Mouse (Mus musculus): ENCODE measurements at regions not wholly inside any gene's neighbourhood (a gene's known extent, or its start where the extent isn't known, plus 50 kb on each side); places are given as distances from the start of the nearest gene placed in this dataset.

- no peaks in the 10 kb centered on the region for H3K9me3 ChIP-seq (ENCODE audit: low read depth, low read length)
- no peak for TF ChIP-seq CTCF (IDR thresholded peaks at IDR 0.05; ENCODE audit: low read depth)
- no peak overlapping the region for H3K4me3 ChIP-seq (ENCODE audit: low read depth, low read length)
- DNase-seq (peak; percentile 65), ATAC-seq (ENCODE audit: insufficient read depth) (no peak)
- peaks cover 18% of the 10 kb centered on the region for H3K4me1 ChIP-seq (ENCODE audit: insufficient read depth)
- no peak overlapping the region for H3K4me2 ChIP-seq
- no peaks in the 10 kb centered on the region for H3K27me3 ChIP-seq (ENCODE audit: insufficient read depth, low read length)
- 18% methylated on average over 8 of the region's 8 CpGs for WGBS
- H3K36me3 ChIP-seq (ENCODE audit: insufficient read depth) = no peaks in the 10 kb centered on the region
- no peak overlapping the region for H3K9ac ChIP-seq
- H3K27ac ChIP-seq (ENCODE audit: low read depth) = peak overlapping the region; percentile 39; the same call in 1 of the 2 replicates
Measured at GRCm38 (mm10) chr12:107752587-107752986, 250.8 kb downstream of the Bcl11b start.

- WGBS = 46% methylated on average over 8 of the region's 8 CpGs
- no peaks in the 10 kb centered on the region for H3K36me3 ChIP-seq (ENCODE audit: insufficient read depth)
- no peaks in the 10 kb centered on the region for H3K9me3 ChIP-seq (ENCODE audit: low read depth, low read length)
- H3K27me3 ChIP-seq (ENCODE audit: insufficient read depth, low read length) = no peaks in the 10 kb centered on the region
- no peak for TF ChIP-seq CTCF (IDR thresholded peaks at IDR 0.05; ENCODE audit: low read depth)
- ATAC-seq (ENCODE audit: insufficient read depth) (no peak), DNase-seq (no peak)
- H3K4me2 ChIP-seq = no peak overlapping the region
- no peak overlapping the region for H3K4me3 ChIP-seq (ENCODE audit: low read depth, low read length)
- H3K9ac ChIP-seq = no peak overlapping the region
- H3K27ac ChIP-seq (ENCODE audit: low read depth) = peak overlapping the region; percentile 39; the same call in 1 of the 2 replicates
- peaks cover 23% of the 10 kb centered on the region for H3K4me1 ChIP-seq (ENCODE audit: insufficient read depth)
Measured at GRCm38 (mm10) chr12:107753022-107753421, 250.4 kb downstream of the Bcl11b start.

- no peaks in the 10 kb centered on the region for H3K27me3 ChIP-seq (ENCODE audit: insufficient read depth, low read length)
- no peaks in the 10 kb centered on the region for H3K9me3 ChIP-seq (ENCODE audit: low read depth, low read length)
- no peak overlapping the region for H3K9ac ChIP-seq
- H3K4me2 ChIP-seq = no peak overlapping the region
- ATAC-seq (ENCODE audit: insufficient read depth) (no peak), DNase-seq (no peak)
- no peak for TF ChIP-seq CTCF (IDR thresholded peaks at IDR 0.05; ENCODE audit: low read depth)
- H3K4me3 ChIP-seq (ENCODE audit: low read depth, low read length) = no peak overlapping the region
- WGBS = 41% methylated on average over 6 of the region's 6 CpGs
- H3K36me3 ChIP-seq (ENCODE audit: insufficient read depth) = no peaks in the 10 kb centered on the region
- peaks cover 28% of the 10 kb centered on the region for H3K4me1 ChIP-seq (ENCODE audit: insufficient read depth)
- H3K27ac ChIP-seq (ENCODE audit: low read depth) = peak overlapping the region; percentile 39; the same call in 1 of the 2 replicates
Measured at GRCm38 (mm10) chr12:107753536-107753935, 249.9 kb downstream of the Bcl11b start.

- 61% methylated on average over 8 of the region's 8 CpGs for WGBS
- ATAC-seq (ENCODE audit: insufficient read depth) = no peak
- TF ChIP-seq CTCF (IDR thresholded peaks at IDR 0.05; ENCODE audit: low read depth) = no peak
- H3K27ac ChIP-seq (ENCODE audit: low read depth) = peak overlapping the region; percentile 76
- H3K4me2 ChIP-seq = no peak overlapping the region
- H3K27me3 ChIP-seq (ENCODE audit: insufficient read depth, low read length) = no peaks in the 10 kb centered on the region
- H3K36me3 ChIP-seq (ENCODE audit: insufficient read depth) = no peaks in the 10 kb centered on the region
- H3K4me1 ChIP-seq (ENCODE audit: insufficient read depth) = peaks cover 22% of the 10 kb centered on the region
- no peaks in the 10 kb centered on the region for H3K9me3 ChIP-seq (ENCODE audit: low read depth, low read length)
- DNase-seq = peak; percentile 52
- H3K9ac ChIP-seq = no peak overlapping the region
- no peak overlapping the region for H3K4me3 ChIP-seq (ENCODE audit: low read depth, low read length)
Measured at GRCm38 (mm10) chr12:107754885-107755284, 248.5 kb downstream of the Bcl11b start.

- DNase-seq (no peak), ATAC-seq (ENCODE audit: insufficient read depth) (no peak)
- Histone ChIP-seq H3K27ac (ENCODE audit: low read depth) (no peak overlapping the region), H3K4me2 (no peak overlapping the region), H3K4me3 (ENCODE audit: low read depth, low read length) (no peak overlapping the region), H3K9me3 (ENCODE audit: low read depth, low read length) (no peaks in the 10 kb centered on the region), H3K36me3 (ENCODE audit: insufficient read depth) (no peaks in the 10 kb centered on the region), H3K9ac (no peak overlapping the region), H3K4me1 (ENCODE audit: insufficient read depth) (peaks cover 22% of the 10 kb centered on the region), H3K27me3 (ENCODE audit: insufficient read depth, low read length) (no peaks in the 10 kb centered on the region)
- 82% methylated on average over 13 of the region's 13 CpGs for WGBS
- TF ChIP-seq CTCF (IDR thresholded peaks at IDR 0.05; ENCODE audit: low read depth) = no peak
Measured at GRCm38 (mm10) chr12:107755820-107756517, 247.4 kb downstream of the Bcl11b start.

GRCm38 (mm10) chr12:107757184-107757583 lies 246.2 kb downstream of the Bcl11b start:
- Histone ChIP-seq H3K36me3 (ENCODE audit: insufficient read depth) (no peaks in the 10 kb centered on the region), H3K4me3 (ENCODE audit: low read depth, low read length) (no peak overlapping the region), H3K4me2 (no peak overlapping the region), H3K27ac (ENCODE audit: low read depth) (no peak overlapping the region), H3K9ac (no peak overlapping the region), H3K4me1 (ENCODE audit: insufficient read depth) (peaks cover 22% of the 10 kb centered on the region), H3K9me3 (ENCODE audit: low read depth, low read length) (no peaks in the 10 kb centered on the region), H3K27me3 (ENCODE audit: insufficient read depth, low read length) (no peaks in the 10 kb centered on the region)
- peak; percentile 24 for DNase-seq
- ATAC-seq (ENCODE audit: insufficient read depth) = no peak
- 30% methylated on average over 10 of the region's 10 CpGs for WGBS
- no peak for TF ChIP-seq CTCF (IDR thresholded peaks at IDR 0.05; ENCODE audit: low read depth)

- Histone ChIP-seq H3K9me3 (ENCODE audit: low read depth, low read length) (no peaks in the 10 kb centered on the region), H3K27me3 (ENCODE audit: insufficient read depth, low read length) (no peaks in the 10 kb centered on the region), H3K4me2 (no peak overlapping the region), H3K36me3 (ENCODE audit: insufficient read depth) (no peaks in the 10 kb centered on the region), H3K27ac (ENCODE audit: low read depth) (peak overlapping the region; percentile 58; the same call in 1 of the 2 replicates), H3K9ac (no peak overlapping the region), H3K4me1 (ENCODE audit: insufficient read depth) (peaks cover 22% of the 10 kb centered on the region), H3K4me3 (ENCODE audit: low read depth, low read length) (no peak overlapping the region)
- TF ChIP-seq CTCF (IDR thresholded peaks at IDR 0.05; ENCODE audit: low read depth) = peak; percentile 23
- DNase-seq = peak; percentile 51
- peak; percentile 54 for ATAC-seq (ENCODE audit: insufficient read depth)
- 14% methylated on average over 15 of the region's 16 CpGs for WGBS
Measured at GRCm38 (mm10) chr12:107757996-107758791, 245.2 kb downstream of the Bcl11b start.
